Mouse (Mus musculus) midbrain, embryonic 12.5 days (tissue): ENCODE results near the gene Nek4. TPM values are rescaled to one million over a fixed set of nuclear protein-coding genes. Genes with fewer than 3 reads are reported as not detected.
A peak's percentile ranks its signal among the peaks of the same experiment; 100 is the strongest.

Source experiments
- ATAC-seq: fragments of 200-750 bp; cut with Nextera tagmentation; 2 replicates; pipeline ENCODE4 v1.8.0; 2017; ENCODE audit warnings: low read depth, moderate TSS enrichment, moderate library complexity; ENCODE audit not compliant: low FRiP score
- H3K27ac ChIP-seq: fragments of 300-500 bp; sonication (generic); replicated peaks from 2 replicates; pipeline ENCODE4 v1.5.1; 2016; ENCODE audit warnings: mild to moderate bottlenecking
- H3K27me3 ChIP-seq: fragments of 300-500 bp; sonication (generic); 2 replicates; pipeline ENCODE4 v1.6.1; 2016; ENCODE audit warnings: mild to moderate bottlenecking
- H3K36me3 ChIP-seq: fragments of 300-500 bp; sonication (generic); 2 replicates; pipeline ENCODE4 v1.6.1; 2016
- H3K4me1 ChIP-seq: fragments of 300-500 bp; sonication (generic); 2 replicates; pipeline ENCODE4 v1.6.1; 2016
- H3K4me2 ChIP-seq: fragments of 300-500 bp; sonication (generic); replicated peaks from 2 replicates; pipeline ENCODE4 v1.6.1; 2016; ENCODE audit warnings: mild to moderate bottlenecking, moderate library complexity
- H3K4me3 ChIP-seq: fragments of 300-500 bp; sonication (generic); 2 replicates; pipeline ENCODE4 v1.5.1; 2016; ENCODE audit warnings: mild to moderate bottlenecking
- H3K9ac ChIP-seq: fragments of 300-500 bp; sonication (generic); replicated peaks from 2 replicates; pipeline ENCODE4 v1.6.1; 2016; ENCODE audit warnings: mild to moderate bottlenecking, moderate library complexity
- H3K9me3 ChIP-seq: fragments of 300-500 bp; sonication (generic); 2 replicates; pipeline ENCODE4 v1.6.1; 2016; ENCODE audit warnings: mild to moderate bottlenecking
- WGBS: fragments of 180-500 bp; shearing (Covaris S2); methylation state at CpG from one replicate; pipeline ENCODE4 v1.1.7; 2016; 5-methylcytosine and 5-hydroxymethylcytosine counted together
- polyA plus RNA-seq: library from polyadenylated mRNA; unstranded; fragments of >200 nt; fragmentation: Nextera tagmentation; extraction: Ambion mirVana; gene quantifications from 2 replicates; pipeline ENCODE4 v1.2.1, GENCODE M21; 2016

Nek4 gene
- polyA plus RNA-seq, 1 experiment from 2014 or later: 22.6 TPM

DNA sequence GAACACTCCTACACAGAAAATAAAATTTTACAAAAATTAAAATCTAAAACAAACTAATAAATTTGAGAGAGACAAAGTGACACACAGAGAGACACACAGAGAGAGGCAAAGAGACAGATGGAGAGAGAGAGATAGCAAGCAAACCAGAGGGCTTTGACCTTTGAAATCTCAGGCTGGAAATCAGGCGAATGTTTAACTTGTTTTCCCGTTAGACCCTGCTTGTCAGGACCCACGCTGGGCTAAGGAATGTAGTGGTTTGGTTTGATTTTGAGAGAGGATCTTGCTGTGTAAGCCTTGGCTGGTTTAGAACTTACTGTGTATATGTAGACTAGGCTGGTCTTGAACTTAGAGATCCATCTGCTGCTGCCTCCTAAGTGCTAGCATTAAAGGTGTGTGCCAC lies 25.0 kb downstream of the Nek4 start:
- peaks cover 55% of the 10 kb centered on the region for H3K36me3 ChIP-seq
- H3K9me3 ChIP-seq: no peaks in the 10 kb centered on the region
- no peak overlapping the region for H3K4me2 ChIP-seq
- H3K4me3 ChIP-seq: no peak overlapping the region
- no peak overlapping the region for H3K9ac ChIP-seq
- ATAC-seq: no peak
- H3K4me1 ChIP-seq: no peaks in the 10 kb centered on the region
- H3K27me3 ChIP-seq: no peaks in the 10 kb centered on the region
- H3K27ac ChIP-seq: no peak overlapping the region
- WGBS: 89% methylated on average over 3 of the region's 3 CpGs

GRCm38 (mm10) chr14:30996417-30996816 lies 45.2 kb downstream of the Nek4 start:
- H3K27ac ChIP-seq: no peak overlapping the region
- no peaks in the 10 kb centered on the region for H3K9me3 ChIP-seq
- no peak overlapping the region for H3K4me2 ChIP-seq
- H3K27me3 ChIP-seq: no peaks in the 10 kb centered on the region
- no peak overlapping the region for H3K9ac ChIP-seq
- peaks cover 13% of the 10 kb centered on the region for H3K36me3 ChIP-seq
- ATAC-seq: no peak
- peaks cover 8% of the 10 kb centered on the region for H3K4me1 ChIP-seq
- no peak overlapping the region for H3K4me3 ChIP-seq

- Histone ChIP-seq H3K36me3 (peaks cover 13% of the 10 kb centered on the region), H3K4me2 (peak overlapping the region; percentile 71), H3K27me3 (no peaks in the 10 kb centered on the region), H3K9me3 (no peaks in the 10 kb centered on the region), H3K9ac (peak overlapping the region; percentile 92), H3K27ac (no peak overlapping the region), H3K4me3 (peak overlapping the region; percentile 93), H3K4me1 (peaks cover 16% of the 10 kb centered on the region)
- no peak for ATAC-seq
- WGBS: 69% methylated on average over 10 of the region's 10 CpGs
These were observed 49.2 kb downstream of the Nek4 start for GRCm38 (mm10) chr14:31000356-31000755.

- ATAC-seq: peak; percentile 32; the same call in 1 of the 2 replicates
These were observed 49.7 kb downstream of the Nek4 start for GRCm38 (mm10) chr14:31000816-31001306.

DNA sequence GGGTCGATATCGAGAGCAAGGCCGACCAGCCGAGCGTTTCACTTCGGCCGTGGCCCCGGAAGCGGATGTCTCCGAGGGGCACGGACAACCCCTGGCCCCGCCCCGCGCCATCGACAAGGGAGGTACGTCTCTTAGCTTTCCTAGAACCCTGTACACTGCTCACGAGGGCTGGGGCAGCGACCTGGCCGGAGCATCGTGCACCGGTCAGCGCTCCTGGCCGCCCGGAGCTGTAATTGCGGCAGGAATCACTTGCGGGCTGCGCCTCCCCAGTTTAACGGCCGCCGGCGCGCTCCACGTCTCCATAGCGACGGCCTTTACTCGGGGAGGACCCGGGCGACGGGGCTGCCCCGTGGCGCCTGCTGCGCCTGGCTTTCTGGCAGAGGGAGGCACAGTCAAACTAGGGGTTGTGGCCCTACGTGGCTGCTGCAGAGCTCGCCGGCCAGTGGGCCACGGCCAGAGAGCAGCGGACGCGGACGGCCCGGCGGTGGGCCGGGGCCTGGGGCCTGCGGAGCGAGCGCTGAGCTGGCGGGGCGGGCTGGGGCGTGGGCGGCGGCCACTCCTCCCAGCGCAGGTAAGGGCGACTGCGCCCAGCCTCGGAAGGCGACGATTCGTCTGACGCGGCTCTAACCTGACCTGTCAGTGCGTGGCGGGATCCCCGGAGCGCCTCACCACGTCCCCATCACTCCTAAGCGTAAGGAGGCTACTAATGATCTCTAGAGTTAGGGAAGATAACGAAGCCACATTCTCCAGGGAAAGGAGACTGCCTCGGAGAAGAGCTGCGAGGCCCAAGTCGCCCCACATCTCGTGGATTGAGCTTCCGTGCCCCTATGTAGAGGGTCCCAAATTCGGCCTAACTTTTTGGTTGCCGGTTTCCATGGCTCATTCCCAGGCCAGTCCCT lies 50.4 kb downstream of the Nek4 start, which contains the start of the genes Glt8d1 and Spcs1:
Glt8d1 (plus strand) TSS at position 94 of the 899 bp plus-strand sequence.
Spcs1 (minus strand) TSS at position 366 of the 899 bp plus-strand sequence.
- Histone ChIP-seq H3K9ac (peak within 1 kb of the TSS; percentile 92), H3K4me3 (peak within 1 kb of the TSS; percentile 93), H3K27me3 (no peaks in the 10 kb centered on the region), H3K9me3 (no peaks in the 10 kb centered on the region), H3K36me3 (peaks cover 15% of the 10 kb centered on the region), H3K4me2 (peak within 1 kb of the TSS; percentile 71), H3K4me1 (peaks cover 16% of the 10 kb centered on the region), H3K27ac (peak within 1 kb of the TSS; percentile 93)
- ATAC-seq: peak; percentile 94
- under 1% methylated on average over 84 of the region's 84 CpGs for WGBS

More at GRCm38 (mm10) chr14:31000816-31001306, 49.7 kb downstream of the Nek4 start:
- H3K9me3 ChIP-seq: no peaks in the 10 kb centered on the region
- peak overlapping the region; percentile 93 for H3K4me3 ChIP-seq
- peak overlapping the region; percentile 71 for H3K4me2 ChIP-seq
- H3K36me3 ChIP-seq: peaks cover 13% of the 10 kb centered on the region
- peak overlapping the region; percentile 92 for H3K9ac ChIP-seq
- H3K27ac ChIP-seq: peak overlapping the region; percentile 93
- peaks cover 16% of the 10 kb centered on the region for H3K4me1 ChIP-seq
- WGBS: under 1% methylated on average over 21 of the region's 21 CpGs
- H3K27me3 ChIP-seq: no peaks in the 10 kb centered on the region

DNA sequence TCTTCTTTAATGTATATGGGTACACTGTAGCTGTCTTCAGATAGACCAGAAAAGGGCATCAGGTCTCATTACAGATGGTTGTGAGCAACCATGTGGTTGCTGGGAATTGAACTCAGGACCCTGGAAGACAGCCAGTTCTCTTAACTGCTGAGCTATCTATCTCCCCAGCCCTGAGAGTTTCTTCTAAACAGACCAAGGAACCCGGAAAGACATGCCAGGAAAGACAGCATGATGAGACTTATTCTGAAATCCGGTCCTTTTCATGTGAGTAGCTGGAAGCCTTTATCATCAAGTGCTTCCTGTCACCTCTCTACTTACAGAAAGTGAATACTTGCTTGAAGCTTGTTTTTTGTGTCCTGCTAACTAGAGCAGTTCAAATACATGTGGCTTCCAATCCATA lies 53.4 kb downstream of the Nek4 start:
- Histone ChIP-seq H3K36me3 (peaks cover 25% of the 10 kb centered on the region), H3K4me2 (no peak overlapping the region), H3K27me3 (no peaks in the 10 kb centered on the region), H3K9me3 (no peaks in the 10 kb centered on the region), H3K27ac (no peak overlapping the region), H3K9ac (no peak overlapping the region), H3K4me3 (no peak overlapping the region), H3K4me1 (peaks cover 16% of the 10 kb centered on the region)
- WGBS: 95% methylated on average over 2 of the region's 2 CpGs
- ATAC-seq: no peak

- Histone ChIP-seq H3K4me1 (peaks cover 8% of the 10 kb centered on the region), H3K4me3 (no peak overlapping the region), H3K4me2 (no peak overlapping the region), H3K27ac (no peak overlapping the region), H3K9me3 (no peaks in the 10 kb centered on the region), H3K36me3 (peaks cover 47% of the 10 kb centered on the region), H3K9ac (no peak overlapping the region), H3K27me3 (no peaks in the 10 kb centered on the region)
- ATAC-seq: no peak
- WGBS: 90% methylated on average over 5 of the region's 5 CpGs
These were observed 55.6 kb downstream of the Nek4 start for GRCm38 (mm10) chr14:31006779-31007178.

GRCm38 (mm10) chr14:31011588-31011987 lies 60.4 kb downstream of the Nek4 start:
- Histone ChIP-seq H3K36me3 (peaks cover 94% of the 10 kb centered on the region), H3K9me3 (no peaks in the 10 kb centered on the region), H3K4me1 (no peaks in the 10 kb centered on the region), H3K27ac (no peak overlapping the region), H3K9ac (no peak overlapping the region), H3K27me3 (no peaks in the 10 kb centered on the region), H3K4me2 (no peak overlapping the region), H3K4me3 (no peak overlapping the region)
- WGBS: 97% methylated on average over 3 of the region's 3 CpGs
- no peak for ATAC-seq

DNA sequence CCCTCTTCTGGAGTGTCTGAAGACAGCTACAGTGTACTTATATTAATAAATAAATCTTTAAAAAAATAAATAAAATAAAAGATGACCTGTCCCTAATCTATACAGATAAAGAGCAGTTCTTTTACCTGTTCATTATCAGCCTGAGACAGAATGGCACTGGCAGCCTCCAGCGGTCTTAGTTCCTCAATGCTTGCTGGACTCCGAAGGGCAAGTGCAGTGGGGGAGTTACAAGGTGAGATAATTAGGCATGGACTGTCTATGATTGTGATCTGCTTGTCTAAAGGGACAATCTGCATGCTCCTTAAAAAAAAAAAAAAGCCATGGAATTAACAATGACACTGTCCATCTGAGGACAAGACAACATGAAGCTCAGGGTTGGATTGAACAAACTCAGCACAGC lies 62.8 kb downstream of the Nek4 start:
- Histone ChIP-seq H3K4me2 (no peak overlapping the region), H3K9ac (no peak overlapping the region), H3K9me3 (no peaks in the 10 kb centered on the region), H3K36me3 (peaks cover 81% of the 10 kb centered on the region), H3K27ac (no peak overlapping the region), H3K27me3 (no peaks in the 10 kb centered on the region), H3K4me3 (no peak overlapping the region), H3K4me1 (peaks cover 14% of the 10 kb centered on the region)
- ATAC-seq: no peak
- 93% methylated on average over 2 of the region's 2 CpGs for WGBS

- no peak overlapping the region for H3K4me2 ChIP-seq
- no peak overlapping the region for H3K4me3 ChIP-seq
- H3K9me3 ChIP-seq: no peaks in the 10 kb centered on the region
- peaks cover 23% of the 10 kb centered on the region for H3K4me1 ChIP-seq
- ATAC-seq: no peak
- H3K27me3 ChIP-seq: no peaks in the 10 kb centered on the region
- H3K36me3 ChIP-seq: peaks cover 62% of the 10 kb centered on the region
- H3K27ac ChIP-seq: no peak overlapping the region
- no peak overlapping the region for H3K9ac ChIP-seq
- WGBS: 100% methylated on average over 1 of the region's 1 CpGs
These were observed 64.9 kb downstream of the Nek4 start for GRCm38 (mm10) chr14:31016063-31016462.

- peaks cover 48% of the 10 kb centered on the region for H3K36me3 ChIP-seq
- no peak overlapping the region for H3K27ac ChIP-seq
These were observed 66.7 kb downstream of the Nek4 start for GRCm38 (mm10) chr14:31017854-31018253.

GRCm38 (mm10) chr14:31018860-31019291 lies 67.7 kb downstream of the Nek4 start, which contains the start of the genes Pbrm1 and Gnl3:
Gene Pbrm1 (plus strand): TSS chr14:31019138.
Gene Gnl3 (minus strand): TSS chr14:31019152.
- H3K9me3 ChIP-seq: no peaks in the 10 kb centered on the region
- H3K4me3 ChIP-seq: peak within 1 kb of the TSS; percentile 79
- H3K27ac ChIP-seq: peak within 1 kb of the TSS; percentile 98
- peak; percentile 95 for ATAC-seq
- H3K4me1 ChIP-seq: peaks cover 32% of the 10 kb centered on the region
- peak within 1 kb of the TSS; percentile 95 for H3K9ac ChIP-seq
- H3K36me3 ChIP-seq: peaks cover 47% of the 10 kb centered on the region
- no peaks in the 10 kb centered on the region for H3K27me3 ChIP-seq
- under 1% methylated on average over 50 of the region's 53 CpGs for WGBS
- peak within 1 kb of the TSS; percentile 83 for H3K4me2 ChIP-seq

More at GRCm38 (mm10) chr14:31017854-31018253, 66.7 kb downstream of the Nek4 start:
- H3K27me3 ChIP-seq: no peaks in the 10 kb centered on the region
- H3K9me3 ChIP-seq: no peaks in the 10 kb centered on the region
- H3K4me3 ChIP-seq: peak overlapping the region; percentile 79
- ATAC-seq: no peak
- 0% methylated on average over 2 of the region's 2 CpGs for WGBS
- peak overlapping the region; percentile 83 for H3K4me2 ChIP-seq
- peak overlapping the region; percentile 95 for H3K9ac ChIP-seq
- peaks cover 31% of the 10 kb centered on the region for H3K4me1 ChIP-seq
